In genomic region chr9:66571986-66572700, GRCm38 (mm10) we compare ENCODE assay signal across 25 mouse cellular contexts. TPM values are rescaled to one million over a fixed set of nuclear protein-coding genes. Genes with fewer than 3 reads are reported as not detected.
DNase-seq lines count a peak whose midpoint lies in the region; ATAC-seq and TF ChIP-seq lines count a peak whose summit lies in the region.
"Had no signal": no experiment of that assay in that cellular context is flagged by ENCODE, and none has a peak within 500 bp of the region (broad histone marks: within the 10 kb centered on the region; RNA-seq: fewer than 3 reads in every experiment).

No protein-coding gene starts in this region.

- no peak for TF ChIP-seq POLR2A in CH12.LX (IDR thresholded peaks at IDR 0.05; ENCODE audit: low read depth, low read length)

- H3K9me3 ChIP-seq in intestine, postnatal 0 days (ENCODE audit: control insufficient read depth) = no peaks in the 10 kb centered on the region
- no peaks in the 10 kb centered on the region for H3K9me3 ChIP-seq in intestine, embryonic 15.5 days
- H3K9me3 ChIP-seq in CH12.LX (replicated peaks; ENCODE audit: low read length) = no peaks in the 10 kb centered on the region
- H3K9me3 ChIP-seq: embryonic facial prominence, embryonic 10.5 days; embryonic facial prominence, embryonic 12.5 days; forebrain, embryonic 13.5 days; forebrain, embryonic 15.5 days had no signal

- in situ Hi-C loops in CH12.LX (cut with MboI; ENCODE audit: low pct_ligation_motif_present, low pct_unique_long_range_greater_than_20kb, low sequenced_read_pairs) = no loop called here

- no peak overlapping the region for H3K9ac ChIP-seq in intestine, postnatal 0 days (ENCODE audit: low read depth, low read length)
- no peak overlapping the region for H3K9ac ChIP-seq in intestine, embryonic 15.5 days
- H3K9ac ChIP-seq in CH12.LX (ENCODE audit: insufficient read depth, low read depth) = no peak overlapping the region
- H3K9ac ChIP-seq: embryonic facial prominence, embryonic 12.5 days; forebrain, embryonic 13.5 days; forebrain, embryonic 15.5 days; forebrain, postnatal 0 days had no signal

- TF ChIP-seq CTCF in intestine, postnatal 0 days (IDR thresholded peaks at IDR 0.05; ENCODE audit: low read depth) = no peak
- no peak for TF ChIP-seq CTCF in CH12.LX (conservative IDR thresholded peaks at IDR 0.05 in 1 of 2, IDR thresholded peaks at IDR 0.05 in 1 of 2; ENCODE audit: low read depth in 2 of 2, low read length in 2 of 2)
- no peak for TF ChIP-seq CTCF in layer of hippocampus, adult 2 months (conservative IDR thresholded peaks at IDR 0.05)

- TF ChIP-seq EP300 in CH12.LX (IDR thresholded peaks at IDR 0.05; ENCODE audit: low read length) = peak; percentile 60

- 0 out of 2 replicates have a peak overlapping the region, but pooled peaks have one; percentile 9 for H3K27ac ChIP-seq in intestine, postnatal 0 days (ENCODE audit: low read depth, low read length)
- H3K27ac ChIP-seq in intestine, embryonic 15.5 days = no peak overlapping the region
- no peak overlapping the region for H3K27ac ChIP-seq in CH12.LX (ENCODE audit: insufficient read depth, low read depth)
- no peak overlapping the region for H3K27ac ChIP-seq in layer of hippocampus, adult 2 months
- H3K27ac ChIP-seq: embryonic facial prominence, embryonic 10.5 days; embryonic facial prominence, embryonic 12.5 days; forebrain, embryonic 13.5 days; forebrain, embryonic 15.5 days had no signal

- H3K4me3 ChIP-seq in intestine, postnatal 0 days (ENCODE audit: low read depth, low read length) = no peak overlapping the region
- no peak overlapping the region for H3K4me3 ChIP-seq in intestine, embryonic 15.5 days (replicated peaks)
- H3K4me3 ChIP-seq in CH12.LX (replicated peaks in 1 of 3; ENCODE audit: low read depth in 2 of 3, low read length in 2 of 3, poor library complexity in 1 of 3) = no peak overlapping the region
- no peak overlapping the region for H3K4me3 ChIP-seq in layer of hippocampus, adult 2 months
- H3K4me3 ChIP-seq: embryonic facial prominence, embryonic 10.5 days; embryonic facial prominence, embryonic 12.5 days; forebrain, embryonic 13.5 days; forebrain, embryonic 15.5 days had no signal

- H3K4me2 ChIP-seq in intestine, postnatal 0 days (replicated peaks; ENCODE audit: low read depth) = no peak overlapping the region
- no peak overlapping the region for H3K4me2 ChIP-seq in intestine, embryonic 15.5 days (replicated peaks)
- H3K4me2 ChIP-seq in CH12.LX (ENCODE audit: insufficient read depth, low read depth, poor library complexity, severe bottlenecking) = no peak overlapping the region
- H3K4me2 ChIP-seq: embryonic facial prominence, embryonic 12.5 days; forebrain, embryonic 13.5 days; forebrain, embryonic 15.5 days had no signal

- H3K27me3 ChIP-seq in intestine, postnatal 0 days (replicated peaks; ENCODE audit: control insufficient read depth, insufficient read depth, low read length) = no peaks in the 10 kb centered on the region
- no peaks in the 10 kb centered on the region for H3K27me3 ChIP-seq in intestine, embryonic 15.5 days (replicated peaks)
- no peaks in the 10 kb centered on the region for H3K27me3 ChIP-seq in CH12.LX (replicated peaks)
- H3K27me3 ChIP-seq: embryonic facial prominence, embryonic 12.5 days; forebrain, embryonic 13.5 days; forebrain, embryonic 15.5 days; Patski had no signal

- dilution Hi-C loops in CH12.LX (cut with MboI; ENCODE audit: extremely low pct_ligation_motif_present, extremely low pct_unique_long_range_greater_than_20kb, low sequenced_read_pairs) = no loop called here

- no peak for ATAC-seq in intestine, postnatal 0 days
- ATAC-seq in intestine, embryonic 15.5 days = no peak
- ATAC-seq in granulocyte monocyte progenitor cell, adult 5-6 weeks (replicated peaks; ENCODE audit: poor library complexity, severe bottlenecking) = peak; percentile 30; the same call in 1 of the 2 replicates
- ATAC-seq: activated CD4-positive, CD25-positive, alpha-beta regulatory T cell, adult 4 months; CD4-positive, CD25-positive, alpha-beta regulatory T cell, adult 4 months; forebrain, embryonic 13.5 days; forebrain, embryonic 15.5 days; forebrain, postnatal 0 days; Patski had no signal

- H3K36me3 ChIP-seq in intestine, postnatal 0 days (ENCODE audit: control insufficient read depth, insufficient read depth) = no peaks in the 10 kb centered on the region; the same call in 1 of the 2 replicates
- no peaks in the 10 kb centered on the region for H3K36me3 ChIP-seq in intestine, embryonic 15.5 days
- H3K36me3 ChIP-seq in CH12.LX (replicated peaks in 1 of 2; ENCODE audit: control insufficient read depth in 1 of 2, insufficient read depth in 1 of 2, low read length in 1 of 2) = peaks cover 0 to 10% of the 10 kb centered on the region in 2 experiments
- H3K36me3 ChIP-seq: embryonic facial prominence, embryonic 10.5 days; embryonic facial prominence, embryonic 12.5 days; forebrain, embryonic 15.5 days had no signal

- H3K4me1 ChIP-seq in intestine, postnatal 0 days (replicated peaks; ENCODE audit: control insufficient read depth, insufficient read depth, low read length) = peaks cover 3% of the 10 kb centered on the region; the same call in 1 of the 2 replicates
- H3K4me1 ChIP-seq in intestine, embryonic 15.5 days (replicated peaks) = 0 out of 2 replicates have a peak, but pooled peaks cover 9% of the 10 kb centered on the region
- peaks cover 7 to 49% of the 10 kb centered on the region in 2 experiments; a peak in 3 of 4 replicates for H3K4me1 ChIP-seq in CH12.LX (ENCODE audit: control insufficient read depth in 1 of 2, insufficient read depth in 2 of 2)
- H3K4me1 ChIP-seq: embryonic facial prominence, embryonic 12.5 days had no signal

- DNase-seq in A20 (ENCODE audit: low read depth, low spot score) = peak; percentile 50
- peak; percentile 40 for DNase-seq in CH12.LX (ENCODE audit: extremely low read depth)
- no peak for DNase-seq in layer of hippocampus, adult 2 months (ENCODE audit: low spot score in 2 of 2)
- no peak for DNase-seq in testis, postnatal 10 days (ENCODE audit: low spot score)
- no peak for DNase-seq in kidney, adult 8-10 months
- DNase-seq: adrenal gland, adult 8-10 months; adrenal gland, postnatal 14 days; adrenal gland, postnatal 36 days; B cell, adult 2 months; cerebellum, adult 11-12 months; cerebellum, adult 2 months; cerebellum, adult 9-10 months; cerebellum, postnatal 10 days; cerebellum, postnatal 25 days; forebrain, postnatal 0 days had no signal

- H3K79me2 ChIP-seq in CH12.LX (replicated peaks; ENCODE audit: control insufficient read depth, extremely low read depth, insufficient read depth, poor library complexity, severe bottlenecking) = peaks cover 11% of the 10 kb centered on the region

- no peak for TF ChIP-seq RAD21 in CH12.LX (IDR thresholded peaks at IDR 0.05; ENCODE audit: low read depth, low read length)

- 62% methylated on average over 4 of the region's 4 CpGs for WGBS in intestine, postnatal 0 days
- WGBS in intestine, embryonic 15.5 days = 74% methylated on average over 4 of the region's 4 CpGs

TF ChIP-seq in CH12.LX, 34 proteins besides CTCF, POLR2A, EP300 and RAD21:
- TF ChIP-seq CHD1 (IDR thresholded peaks at IDR 0.05; ENCODE audit: low read depth, low read length) (no peak), MYC (IDR thresholded peaks at IDR 0.05; ENCODE audit: low read depth, low read length) (no peak), BHLHE40 (IDR thresholded peaks at IDR 0.05; ENCODE audit: low read depth, low read length) (peak; percentile 42; the same call in 1 of the 2 replicates), NRF1 (IDR thresholded peaks at IDR 0.05; ENCODE audit: low read depth, low read length) (no peak), TCF12 (IDR thresholded peaks at IDR 0.05; ENCODE audit: low read depth, low read length) (no peak), HCFC1 (IDR thresholded peaks at IDR 0.05; ENCODE audit: low read depth, low read length) (no peak), IRF4 (IDR thresholded peaks at IDR 0.05; ENCODE audit: low read depth, low read length) (peak; percentile 60), TBP (conservative IDR thresholded peaks at IDR 0.05; ENCODE audit: low read depth, low read length) (no peak), ETS1 (conservative IDR thresholded peaks at IDR 0.05; ENCODE audit: low read depth, low read length) (0 out of 2 replicates have a peak, but pooled peaks have one; percentile 7), USF1 (IDR thresholded peaks at IDR 0.05; ENCODE audit: low read depth, low read length) (no peak)

RNA-seq across cellular contexts. Expression of gene Usp3, which starts 20.8 kb away (rescaled TPM):
- polyA plus RNA-seq in intestine, postnatal 0 days (2015; fragmentation: Nextera tagmentation; extraction: Ambion mirVana) = 63.5 and 70.3 TPM in 2 replicates
- polyA plus RNA-seq in intestine, embryonic 15.5 days (2015; fragmentation: Nextera tagmentation; extraction: Ambion mirVana) = 78.9 and 79.5 TPM in 2 replicates
- 19.0 and 24.4 TPM in 2 replicates for total RNA-seq in CH12.LX (2012; rRNA removed)
- 36.6 and 40.8 TPM in 2 replicates for total RNA-seq in CH12.LX (2014; rRNA removed)
- 39.5 and 50.9 TPM in 2 replicates for polyA plus RNA-seq in CH12.LX (2012; ENCODE audit: insufficient read length, low read depth)
- total RNA-seq in granulocyte monocyte progenitor cell, adult 5-6 weeks (2014; fragmentation: Nextera tagmentation) = 37.4 and 72.1 TPM in 2 replicates
- total RNA-seq in granulocyte monocyte progenitor cell, adult 5-6 weeks (2017) = 50.4 and 55.5 TPM in 2 replicates
- 10 to 100 TPM; 41.8 to 45.5 TPM for total RNA-seq in layer of hippocampus, adult 2 months (2021)

RNA-seq across cellular contexts. Expression of gene Fbxl22, which starts 57.8 kb away (rescaled TPM):
- polyA plus RNA-seq in intestine, postnatal 0 days (2015; fragmentation: Nextera tagmentation; extraction: Ambion mirVana) = 12.9 and 15.4 TPM in 2 replicates
- 12.8 and 12.9 TPM in 2 replicates for polyA plus RNA-seq in intestine, embryonic 15.5 days (2015; fragmentation: Nextera tagmentation; extraction: Ambion mirVana)
- total RNA-seq in CH12.LX (2012; rRNA removed) = 0.34 and 0.63 TPM in 2 replicates
- 0.05 and 0.19 TPM in 2 replicates for total RNA-seq in CH12.LX (2014; rRNA removed)
- 0.18 and 0.21 TPM in 2 replicates for polyA plus RNA-seq in CH12.LX (2012; ENCODE audit: insufficient read length, low read depth)
- 0.60 TPM in 1 of 2 replicates, not detected in the other for total RNA-seq in granulocyte monocyte progenitor cell, adult 5-6 weeks (2014; fragmentation: Nextera tagmentation)
- total RNA-seq in granulocyte monocyte progenitor cell, adult 5-6 weeks (2017) = 0.62 and 1.0 TPM in 2 replicates
- under 1 TPM; 0.22 to 0.38 TPM for total RNA-seq in layer of hippocampus, adult 2 months (2021)

Comparison
In these comparisons a context has a peak if more than half of its experiments do, and no peak if none do; other contexts are left out.
1. DNase-seq: peak in A20 (single experiment) and CH12.LX (single experiment); none in layer of hippocampus, adult 2 months (0 of 2), testis, postnatal 10 days (single experiment) and kidney, adult 8-10 months (0 of 2).